Mouse (Mus musculus) limb, embryonic 10.5 days (tissue): ENCODE data around the gene Itga6. TPM values are rescaled to one million over a fixed set of nuclear protein-coding genes. Genes with fewer than 3 reads are reported as not detected.
"Not testable (repeated sequence)": the region's sequence is repeated elsewhere in the genome, so short reads cannot be mapped to it uniquely, and the experiment has no call there.

Experiments
- DNase-seq: peaks from one replicate; pipeline ENCODE4 v3.0.0-alpha.2; 2017; ENCODE audit warnings: low spot score
- H3K27ac ChIP-seq: fragments of 300-500 bp; sonication (generic); 2 replicates; pipeline ENCODE4 v1.5.1; 2016; ENCODE audit warnings: mild to moderate bottlenecking
- H3K27me3 ChIP-seq: fragments of 300-500 bp; sonication (generic); 2 replicates; pipeline ENCODE4 v1.6.1; 2016; ENCODE audit warnings: low read depth, mild to moderate bottlenecking; ENCODE audit not compliant: poor library complexity, severe bottlenecking
- H3K36me3 ChIP-seq: fragments of 300-500 bp; sonication (generic); 2 replicates; pipeline ENCODE4 v1.6.1; 2016; ENCODE audit warnings: mild to moderate bottlenecking, moderate library complexity
- H3K4me1 ChIP-seq: fragments of 300-500 bp; sonication (generic); 2 replicates; pipeline ENCODE4 v1.6.1; 2016
- H3K4me3 ChIP-seq: fragments of 300-500 bp; sonication (generic); 2 replicates; pipeline ENCODE4 v1.5.1; 2016; ENCODE audit warnings: mild to moderate bottlenecking, moderate library complexity
- H3K9me3 ChIP-seq: fragments of 300-500 bp; sonication (generic); replicated peaks from 2 replicates; pipeline ENCODE4 v1.6.1; 2016; ENCODE audit warnings: mild to moderate bottlenecking
- WGBS: fragments of 180-500 bp; shearing (Covaris S2); methylation state at CpG from one replicate; pipeline ENCODE4 v1.1.7; 2016; 5-methylcytosine and 5-hydroxymethylcytosine counted together
- polyA plus RNA-seq: library from polyadenylated mRNA; unstranded; fragments of >200 nt; fragmentation: Nextera tagmentation; extraction: Ambion mirVana; gene quantifications from 2 replicates; pipeline ENCODE4 v1.2.1, GENCODE M21; 2016

Gene Itga6
- polyA plus RNA-seq, 1 experiment from 2014 or later, result 22.3 TPM

DNA sequence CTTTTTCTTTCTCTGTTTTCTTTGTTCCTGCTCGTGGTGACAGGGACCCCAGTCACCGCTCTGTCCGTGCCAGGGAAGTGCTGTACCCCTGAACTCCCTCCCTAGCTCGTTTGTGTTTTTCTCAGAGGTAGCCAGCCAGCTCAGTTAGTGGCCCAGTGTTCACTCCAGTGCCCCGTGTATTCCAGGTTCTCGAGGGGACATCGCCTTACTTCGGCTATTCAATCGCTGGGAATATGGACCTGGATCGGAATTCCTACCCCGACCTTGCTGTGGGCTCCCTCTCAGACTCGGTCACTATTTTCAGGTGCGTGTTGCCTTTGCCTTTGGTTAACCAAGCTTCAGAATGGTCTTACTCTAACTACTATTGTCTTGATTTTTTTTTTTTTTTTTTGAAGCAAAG, 82.3 kb downstream of the Itga6 start:
- 81% methylated on average over 13 of the region's 13 CpGs for WGBS
- Histone ChIP-seq H3K4me1 (peaks cover 3% of the 10 kb centered on the region; the same call in 1 of the 2 replicates), H3K4me3 (no peak overlapping the region), H3K36me3 (no peaks in the 10 kb centered on the region), H3K9me3 (no peaks in the 10 kb centered on the region), H3K27ac (no peak overlapping the region), H3K27me3 (no peaks in the 10 kb centered on the region)
- DNase-seq, result no peak

DNA sequence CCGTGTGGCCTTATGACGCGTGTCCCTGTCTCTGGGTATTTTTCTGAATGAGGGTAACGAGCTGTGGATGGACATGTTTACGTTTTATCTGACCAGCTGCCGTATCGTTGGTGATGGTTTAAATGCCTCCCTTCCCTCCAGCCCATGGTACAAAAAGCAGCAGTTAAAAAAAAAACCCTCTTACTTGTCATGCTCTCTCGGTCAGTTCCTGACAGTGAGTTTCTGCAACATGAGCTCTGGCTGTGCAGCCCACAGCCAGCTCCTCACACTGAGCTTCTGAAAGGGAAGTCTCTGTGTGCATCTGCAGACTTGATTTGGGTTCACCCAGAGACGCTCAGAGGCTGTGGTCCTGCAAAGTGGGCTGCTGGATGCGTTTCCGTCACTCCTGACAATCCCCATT, 83.5 kb downstream of the Itga6 start:
- no peak overlapping the region for H3K4me3 ChIP-seq
- H3K27me3 ChIP-seq, result no peaks in the 10 kb centered on the region
- H3K4me1 ChIP-seq, result peaks cover 3% of the 10 kb centered on the region; the same call in 1 of the 2 replicates
- H3K9me3 ChIP-seq, result no peaks in the 10 kb centered on the region
- DNase-seq, result no peak
- no peaks in the 10 kb centered on the region for H3K36me3 ChIP-seq
- H3K27ac ChIP-seq, result no peak overlapping the region
- WGBS, result 70% methylated on average over 11 of the region's 11 CpGs

DNA sequence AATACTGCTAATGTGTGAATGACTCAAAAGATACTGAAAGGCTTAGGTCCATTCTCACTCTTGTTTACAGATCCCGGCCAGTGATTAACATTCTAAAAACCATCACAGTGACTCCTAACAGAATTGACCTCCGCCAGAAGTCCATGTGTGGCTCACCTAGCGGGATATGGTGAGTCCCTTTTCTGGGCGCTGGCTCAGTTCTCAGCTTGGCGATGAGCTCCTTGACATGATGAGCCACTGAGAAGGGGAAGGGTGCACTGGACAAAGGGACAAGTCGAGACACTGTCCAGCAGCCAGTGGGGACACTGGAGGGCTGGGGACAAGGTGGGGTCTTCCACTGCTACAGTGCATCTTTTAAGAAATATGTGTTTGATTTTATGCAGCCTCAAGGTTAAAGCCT, 88.2 kb downstream of the Itga6 start:
- 82% methylated on average over 6 of the region's 6 CpGs for WGBS
- no peak overlapping the region for H3K27ac ChIP-seq
- no peak for DNase-seq
- peaks cover 18% of the 10 kb centered on the region for H3K4me1 ChIP-seq
- H3K4me3 ChIP-seq, result no peak overlapping the region
- H3K36me3 ChIP-seq, result no peaks in the 10 kb centered on the region
- H3K27me3 ChIP-seq, result no peaks in the 10 kb centered on the region
- H3K9me3 ChIP-seq, result no peaks in the 10 kb centered on the region

DNA sequence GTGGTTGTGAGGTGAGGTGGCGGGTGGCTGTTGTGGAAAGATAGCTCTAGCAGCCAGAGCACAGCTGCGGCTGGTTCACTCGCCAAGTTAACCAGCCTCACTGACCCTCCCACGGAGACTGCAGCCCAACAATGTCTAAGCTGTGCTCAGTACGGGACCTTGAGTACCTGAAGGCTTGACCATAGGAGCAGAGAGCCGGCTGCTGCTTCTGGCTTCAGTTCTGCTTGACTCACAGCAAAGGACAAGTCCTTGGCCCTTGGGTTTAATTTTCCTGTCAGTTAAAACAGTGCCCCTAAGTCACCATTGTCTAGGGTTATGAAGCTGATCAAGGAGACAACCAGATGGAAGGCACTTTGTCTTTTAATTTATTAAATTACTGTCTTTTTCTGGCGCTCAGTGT, 89.0 kb downstream of the Itga6 start:
- Histone ChIP-seq H3K9me3 (no peaks in the 10 kb centered on the region), H3K27me3 (no peaks in the 10 kb centered on the region), H3K4me3 (no peak overlapping the region), H3K36me3 (no peaks in the 10 kb centered on the region), H3K4me1 (peaks cover 19% of the 10 kb centered on the region), H3K27ac (no peak overlapping the region)
- no peak for DNase-seq
- 85% methylated on average over 7 of the region's 7 CpGs for WGBS

DNA sequence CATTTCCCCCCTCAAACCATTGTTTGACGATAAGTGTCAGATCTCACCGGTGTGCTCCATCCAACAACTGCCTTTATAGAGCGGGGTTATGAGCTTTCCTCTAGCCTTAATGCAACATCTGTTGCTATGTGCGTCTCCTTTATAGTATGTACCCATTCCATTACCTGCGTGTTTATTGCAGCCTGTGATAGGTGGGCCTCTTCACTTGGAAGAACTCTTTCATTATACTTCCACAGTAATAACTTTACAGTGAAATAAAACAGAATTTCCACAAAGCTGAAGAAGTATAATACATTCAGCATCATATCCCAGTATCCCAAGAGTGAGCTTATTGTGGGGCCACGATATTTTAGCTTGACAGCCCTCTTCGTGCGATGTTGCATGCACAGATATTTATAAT, 90.1 kb downstream of the Itga6 start:
- no peak for DNase-seq
- 79% methylated on average over 8 of the region's 8 CpGs for WGBS

DNA sequence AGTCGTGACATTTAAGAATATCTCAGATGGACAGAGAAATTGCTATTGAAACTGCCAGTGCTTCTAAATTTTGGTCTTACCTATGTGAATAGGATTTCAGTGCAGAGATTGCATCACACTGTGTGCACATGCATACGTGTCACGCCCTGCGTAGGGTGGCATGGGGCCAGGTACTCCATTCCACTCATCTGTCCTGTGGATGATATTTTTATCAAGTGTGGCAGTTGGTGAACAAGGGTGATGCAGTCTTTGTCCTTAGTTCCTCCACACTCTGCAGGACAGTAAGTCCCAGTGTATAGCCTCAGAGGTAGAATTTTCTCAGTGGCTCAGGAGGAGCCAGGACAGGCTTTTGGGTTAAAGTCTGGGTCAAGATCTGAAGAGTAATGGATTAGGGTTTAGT, 90.8 kb downstream of the Itga6 start:
- no peaks in the 10 kb centered on the region; the same call in 1 of the 2 replicates for H3K36me3 ChIP-seq
- H3K9me3 ChIP-seq, result no peaks in the 10 kb centered on the region
- WGBS, result 90% methylated on average over 4 of the region's 4 CpGs
- H3K4me1 ChIP-seq, result peaks cover 19% of the 10 kb centered on the region
- no peak overlapping the region for H3K4me3 ChIP-seq
- H3K27ac ChIP-seq, result no peak overlapping the region
- H3K27me3 ChIP-seq, result no peaks in the 10 kb centered on the region
- DNase-seq, result no peak

More for the DNA sequence above, 90.1 kb downstream of the Itga6 start:
- no peaks in the 10 kb centered on the region for H3K27me3 ChIP-seq
- no peak overlapping the region for H3K4me3 ChIP-seq
- H3K4me1 ChIP-seq, result peaks cover 19% of the 10 kb centered on the region
- no peaks in the 10 kb centered on the region for H3K36me3 ChIP-seq
- no peak overlapping the region for H3K27ac ChIP-seq
- no peaks in the 10 kb centered on the region for H3K9me3 ChIP-seq

DNA sequence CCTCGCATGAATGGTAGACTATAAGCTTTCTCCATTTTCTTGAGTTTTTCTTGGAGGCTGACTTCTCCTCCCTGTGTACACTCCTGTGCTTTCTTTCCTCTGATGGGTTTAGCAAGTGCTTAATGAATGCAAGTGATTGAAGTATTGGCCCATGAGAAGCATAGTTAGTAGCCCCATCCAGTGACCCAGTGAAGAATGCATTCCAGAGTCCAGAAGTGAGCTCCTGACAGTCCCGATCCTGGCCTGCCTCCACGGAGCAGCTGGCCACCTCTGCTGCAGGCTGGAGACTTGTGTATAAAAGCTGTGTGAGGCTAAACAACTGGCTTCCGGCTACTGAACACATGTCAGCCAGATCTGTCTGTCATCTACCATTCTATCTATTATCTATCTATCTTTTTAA, 91.8 kb downstream of the Itga6 start:
- no peaks in the 10 kb centered on the region; the same call in 1 of the 2 replicates for H3K36me3 ChIP-seq
- H3K9me3 ChIP-seq, result no peaks in the 10 kb centered on the region
- no peak overlapping the region for H3K4me3 ChIP-seq
- no peaks in the 10 kb centered on the region for H3K27me3 ChIP-seq
- no peak for DNase-seq
- 83% methylated on average over 4 of the region's 4 CpGs for WGBS
- no peak overlapping the region for H3K27ac ChIP-seq
- peaks cover 19% of the 10 kb centered on the region for H3K4me1 ChIP-seq

DNA sequence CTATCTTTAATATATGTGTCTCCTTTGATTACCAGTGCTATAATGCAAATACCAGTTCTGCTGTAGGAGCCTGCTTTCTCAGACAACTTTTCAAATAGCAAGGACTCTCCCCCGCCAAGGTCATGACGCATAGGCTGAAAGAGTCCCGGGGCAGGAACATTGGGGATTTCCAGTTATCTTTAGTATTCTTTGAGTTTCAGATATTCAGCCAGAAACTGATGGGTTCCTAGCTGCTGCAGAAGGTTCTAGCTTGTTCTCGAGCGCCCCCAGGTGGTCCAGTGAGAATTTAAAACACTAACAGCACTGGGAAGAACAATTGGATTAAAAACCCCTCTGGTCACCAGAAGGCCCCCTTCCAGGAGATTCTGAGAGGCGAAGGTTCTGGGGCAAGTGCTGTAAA, 92.4 kb downstream of the Itga6 start:
- no peak overlapping the region for H3K27ac ChIP-seq
- no peak overlapping the region for H3K4me3 ChIP-seq
- peaks cover 19% of the 10 kb centered on the region for H3K4me1 ChIP-seq
- peak; percentile 84 for DNase-seq
- WGBS, result 48% methylated on average over 6 of the region's 6 CpGs
- no peaks in the 10 kb centered on the region for H3K9me3 ChIP-seq
- H3K27me3 ChIP-seq, result no peaks in the 10 kb centered on the region
- H3K36me3 ChIP-seq, result no peaks in the 10 kb centered on the region; the same call in 1 of the 2 replicates

DNA sequence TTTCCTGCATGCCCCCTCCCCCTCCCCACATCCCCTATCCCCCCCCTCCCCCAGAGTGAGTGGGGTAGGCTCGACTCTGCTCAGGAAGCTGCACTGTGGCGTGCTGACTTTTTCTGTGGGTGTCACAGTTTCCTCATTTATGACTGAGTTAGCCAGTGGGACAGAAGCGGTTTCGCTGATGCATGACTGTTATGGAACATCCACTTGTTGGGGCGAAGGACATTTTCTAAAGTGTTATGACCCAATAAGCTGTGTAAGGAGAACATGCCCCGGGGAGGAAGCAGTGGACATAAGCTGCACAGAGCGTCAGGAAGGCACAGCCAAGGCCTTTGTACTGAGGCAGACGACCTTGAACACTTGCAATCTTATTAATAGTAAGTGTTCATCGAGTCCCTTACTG, 97.9 kb downstream of the Itga6 start:
- peaks cover 5% of the 10 kb centered on the region; the same call in 1 of the 2 replicates for H3K36me3 ChIP-seq
- no peaks in the 10 kb centered on the region for H3K9me3 ChIP-seq
- no peaks in the 10 kb centered on the region for H3K27me3 ChIP-seq
- no peak overlapping the region for H3K27ac ChIP-seq
- no peak overlapping the region for H3K4me3 ChIP-seq
- DNase-seq, result no peak
- WGBS, result 84% methylated on average over 9 of the region's 9 CpGs
- peaks cover 5% of the 10 kb centered on the region for H3K4me1 ChIP-seq

DNA sequence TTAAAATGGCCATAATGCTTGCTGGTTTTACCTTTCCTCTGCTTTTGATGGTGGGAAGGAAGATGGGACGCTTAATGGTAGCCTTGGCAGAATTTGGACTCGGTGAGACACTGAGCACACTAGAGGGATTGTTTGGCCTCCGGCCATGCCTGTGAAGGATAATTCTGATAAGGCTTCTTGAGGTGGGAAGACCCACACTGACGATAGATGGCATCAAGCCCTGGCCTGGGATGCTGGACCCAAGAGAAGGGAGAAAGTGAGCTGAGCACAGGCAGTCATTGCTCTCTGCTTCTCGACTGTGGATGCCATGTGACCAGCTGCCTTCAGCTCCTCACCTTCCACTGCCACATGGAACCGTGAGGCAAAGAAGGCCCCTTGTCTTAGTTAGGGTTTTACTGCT, 99.5 kb downstream of the Itga6 start:
- H3K4me3 ChIP-seq, result no peak overlapping the region
- WGBS, result 94% methylated on average over 6 of the region's 6 CpGs
- no peaks in the 10 kb centered on the region for H3K27me3 ChIP-seq
- no peaks in the 10 kb centered on the region for H3K4me1 ChIP-seq
- H3K36me3 ChIP-seq, result peaks cover 5% of the 10 kb centered on the region; the same call in 1 of the 2 replicates
- DNase-seq, result no peak
- H3K9me3 ChIP-seq, result no peaks in the 10 kb centered on the region
- H3K27ac ChIP-seq, result no peak overlapping the region

DNA sequence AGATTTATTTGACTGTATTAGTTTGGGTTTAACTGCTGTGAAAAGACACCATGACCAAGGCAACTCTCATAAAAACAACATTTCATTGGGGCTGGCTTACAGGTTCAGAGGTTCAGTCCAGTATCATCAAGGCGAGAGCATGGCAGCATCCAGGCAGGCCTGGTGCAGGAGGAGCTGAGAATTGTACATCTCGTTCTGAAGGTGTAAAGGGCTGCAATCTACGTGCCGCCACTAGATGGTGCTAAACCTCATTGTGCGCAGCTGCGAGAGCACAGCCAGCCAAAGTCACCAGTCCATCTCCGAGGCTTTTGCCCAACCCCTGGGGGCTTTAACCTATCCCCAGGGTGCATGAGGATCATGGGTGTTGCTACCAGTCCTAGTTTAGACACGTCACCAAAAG, 106.7 kb downstream of the Itga6 start:
- not testable (repeated sequence) for H3K27me3 ChIP-seq, H3K27ac ChIP-seq, H3K4me3 ChIP-seq, DNase-seq, H3K36me3 ChIP-seq, H3K4me1 ChIP-seq, H3K9me3 ChIP-seq
- WGBS, result 4% methylated on average over 7 of the region's 8 CpGs

DNA sequence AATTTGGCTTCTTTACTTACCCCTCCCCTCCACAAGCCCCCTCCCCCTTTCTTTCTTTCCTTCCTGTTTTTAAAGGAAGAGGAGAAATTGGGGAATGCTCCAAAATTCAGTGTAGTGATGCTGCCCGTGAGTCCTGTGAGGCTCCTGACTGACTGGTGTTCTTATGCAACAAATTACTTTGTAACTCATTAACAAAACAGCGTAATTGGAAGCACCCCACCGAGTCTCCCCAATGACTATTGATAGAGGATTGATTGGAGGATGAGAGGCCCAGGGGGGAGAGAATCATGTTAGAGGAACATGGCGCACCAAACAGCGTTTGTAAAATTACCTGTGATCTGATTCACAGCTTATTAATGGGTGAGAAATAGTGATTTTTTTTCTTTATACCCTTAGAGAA, 109.7 kb downstream of the Itga6 start:
- no peak for DNase-seq
- Histone ChIP-seq H3K27ac (no peak overlapping the region), H3K4me1 (no peaks in the 10 kb centered on the region), H3K27me3 (no peaks in the 10 kb centered on the region), H3K9me3 (no peaks in the 10 kb centered on the region), H3K4me3 (no peak overlapping the region), H3K36me3 (no peaks in the 10 kb centered on the region)
- 74% methylated on average over 5 of the region's 5 CpGs for WGBS

DNA sequence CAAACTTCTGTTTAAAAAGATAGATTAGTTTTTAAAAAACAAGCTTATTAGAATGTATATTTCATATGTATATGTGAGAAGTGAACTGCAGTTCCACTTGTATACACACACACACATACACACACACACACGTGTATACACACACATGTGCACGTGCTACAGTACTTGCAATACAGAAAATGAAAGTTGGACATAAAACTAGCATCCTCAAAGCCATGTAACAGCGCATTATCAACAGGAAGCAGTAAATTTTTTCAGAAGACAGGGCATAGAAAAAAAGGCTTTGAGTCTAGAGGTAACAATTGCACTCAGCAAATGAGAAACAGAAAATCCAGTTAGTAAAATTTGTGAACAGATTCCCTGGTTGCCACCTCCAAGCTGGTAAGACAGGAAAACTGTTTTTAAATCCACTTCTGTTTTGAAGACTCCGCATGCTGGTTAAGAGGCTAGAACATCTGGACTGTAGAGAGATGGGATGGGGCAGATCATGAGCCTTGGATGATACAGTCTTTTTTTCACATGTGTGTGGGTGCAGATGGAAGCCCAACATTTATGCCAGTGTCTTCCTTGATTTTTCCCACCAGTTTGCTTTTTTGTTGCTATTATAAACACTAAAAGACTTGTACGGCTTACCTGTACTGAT, 118.2 kb downstream of the Itga6 start:
- H3K4me1 ChIP-seq, result peaks cover 20% of the 10 kb centered on the region
- DNase-seq, result no peak
- H3K27ac ChIP-seq, result no peak overlapping the region
- H3K36me3 ChIP-seq, result no peaks in the 10 kb centered on the region
- no peak overlapping the region for H3K4me3 ChIP-seq
- no peaks in the 10 kb centered on the region for H3K9me3 ChIP-seq
- 86% methylated on average over 5 of the region's 5 CpGs for WGBS
- H3K27me3 ChIP-seq, result no peaks in the 10 kb centered on the region

DNA sequence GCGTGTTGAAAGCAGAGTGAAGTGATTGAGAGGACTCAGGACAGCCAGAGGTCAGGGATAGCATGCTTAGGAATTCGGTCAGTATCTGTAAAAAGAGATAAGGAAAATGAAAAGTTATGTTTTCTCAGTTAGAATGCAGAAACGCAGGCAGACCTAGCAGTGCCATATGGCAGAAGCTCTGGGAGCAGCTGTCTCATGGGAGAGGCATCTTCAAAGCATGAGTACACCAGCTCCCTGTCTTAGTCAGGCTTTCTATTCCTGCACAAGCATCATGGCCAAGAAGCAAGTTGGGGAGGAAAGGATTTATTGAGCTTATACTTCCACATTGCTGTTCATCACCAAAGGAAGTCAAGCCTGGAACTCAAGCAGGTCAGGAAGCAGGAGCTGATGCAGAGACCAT, 119.6 kb downstream of the Itga6 start:
- DNase-seq, result no peak
- Histone ChIP-seq H3K4me1 (peaks cover 20% of the 10 kb centered on the region), H3K27ac (no peak overlapping the region), H3K27me3 (no peaks in the 10 kb centered on the region), H3K36me3 (no peaks in the 10 kb centered on the region), H3K9me3 (no peaks in the 10 kb centered on the region), H3K4me3 (no peak overlapping the region)
- 65% methylated on average over 3 of the region's 3 CpGs for WGBS
